Mouse (Mus musculus): Measurements from ENCODE around the gene Tfb2m. TPM values are rescaled to one million over a fixed set of nuclear protein-coding genes. Genes with fewer than 3 reads are reported as not detected.

Tfb2m gene
- total RNA-seq, 2 experiments from 2014 or later: 49.4 to 56.2 TPM

DNA sequence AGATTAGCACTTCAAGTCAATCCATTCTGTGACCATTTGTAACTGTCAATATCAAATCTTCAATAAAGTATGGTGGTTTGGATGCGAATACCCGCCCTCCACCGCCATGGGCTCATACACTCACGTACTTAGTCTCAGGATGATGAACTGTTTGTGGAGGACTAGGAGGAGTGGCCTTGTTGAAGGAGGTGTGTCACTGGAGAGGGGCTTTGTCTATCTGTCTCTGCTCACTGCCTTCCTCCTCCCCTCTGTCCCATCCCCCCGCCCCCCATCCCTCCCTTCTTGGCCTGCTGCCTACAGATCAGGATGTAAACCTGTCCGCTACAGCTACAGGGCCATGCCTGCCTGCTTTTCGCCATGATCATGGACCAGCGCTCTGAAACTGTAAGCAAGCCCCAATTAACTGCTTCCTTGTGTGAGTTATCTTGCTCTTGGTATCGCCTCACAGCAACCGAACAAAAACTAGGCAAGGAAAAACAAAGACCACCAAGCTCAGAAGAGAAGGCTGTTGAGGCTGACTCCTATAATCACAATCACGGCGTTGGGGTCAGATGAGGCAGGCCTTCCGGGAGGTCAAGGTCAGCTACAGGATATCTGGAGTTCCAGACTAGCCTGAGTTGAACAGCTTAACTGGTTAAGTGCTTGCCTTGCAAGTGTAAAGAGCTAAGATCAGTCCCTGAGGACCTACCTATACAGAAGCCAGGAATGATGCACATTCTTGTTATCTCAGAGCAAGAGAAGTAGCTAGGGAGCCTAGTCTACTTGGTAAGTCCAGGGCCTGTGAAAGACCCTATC, 35.3 kb downstream of the Tfb2m start:
- intact Hi-C loops (cut with DNase I): no loop called here
- DNase-seq: no peak

DNA sequence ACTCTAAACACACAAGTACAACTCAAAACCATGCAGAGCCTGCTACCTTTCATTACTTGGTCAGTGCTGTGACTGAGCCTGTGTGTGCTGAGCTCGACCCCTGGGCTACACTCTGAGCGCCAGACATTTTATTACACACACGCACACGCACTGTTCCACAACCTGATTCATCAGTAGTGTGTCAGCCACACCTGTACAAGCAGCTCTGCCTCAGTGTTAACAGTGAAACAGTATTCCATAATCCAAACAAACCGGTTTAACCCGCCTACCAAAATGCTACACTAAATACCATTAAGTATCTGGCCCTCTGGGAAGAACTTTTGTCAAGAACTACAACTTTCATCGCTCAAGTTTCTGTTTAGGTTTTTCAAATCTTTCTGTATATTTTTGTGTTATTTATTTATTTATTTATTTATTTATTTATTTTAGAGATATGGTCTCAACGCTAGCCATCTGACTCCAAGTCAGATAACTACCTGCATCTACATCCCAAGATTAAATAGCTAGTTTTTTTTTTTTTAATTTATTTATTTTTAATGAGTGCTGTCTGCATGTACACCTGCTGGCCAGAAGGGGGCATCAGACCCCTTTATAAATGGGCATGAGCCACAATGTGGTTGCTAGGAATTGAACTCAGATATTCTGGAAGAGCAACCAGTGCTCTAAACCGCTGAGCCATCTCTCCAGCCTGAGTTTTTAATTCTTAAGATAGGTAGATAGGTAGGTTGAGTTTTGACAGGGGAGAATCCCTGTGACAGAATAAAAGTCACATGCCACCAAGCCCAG, 39.3 kb downstream of the Tfb2m start:
- intact Hi-C loops (cut with DNase I): loop anchor here (2.0 to 5.0 kb wide), 2 partner anchors 36 to 228 kb away; no protein-coding TSS in a partner anchor
- DNase-seq: peak; percentile 23 to 26

DNA sequence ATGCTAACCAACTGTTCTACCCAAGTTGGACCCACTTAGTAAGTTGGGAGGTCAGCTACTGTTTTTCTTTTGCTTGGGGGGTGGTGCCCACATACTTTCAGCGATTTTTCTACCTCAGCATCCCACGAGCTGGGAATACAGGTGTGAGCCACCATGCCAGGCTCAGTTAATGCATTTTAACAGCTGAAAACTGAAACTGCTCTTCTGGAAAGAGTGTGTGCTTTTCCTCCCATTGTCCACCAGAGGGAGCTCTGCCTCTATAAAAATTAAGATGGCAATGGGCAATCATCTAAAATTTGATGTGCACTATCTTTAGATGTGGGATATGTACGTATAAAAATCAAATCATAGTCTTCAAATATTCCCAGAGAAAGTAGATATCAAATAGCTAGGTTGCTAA, 43.5 kb downstream of the Tfb2m start:
- intact Hi-C loops (cut with DNase I): no loop called here
- DNase-seq: no peak

DNA sequence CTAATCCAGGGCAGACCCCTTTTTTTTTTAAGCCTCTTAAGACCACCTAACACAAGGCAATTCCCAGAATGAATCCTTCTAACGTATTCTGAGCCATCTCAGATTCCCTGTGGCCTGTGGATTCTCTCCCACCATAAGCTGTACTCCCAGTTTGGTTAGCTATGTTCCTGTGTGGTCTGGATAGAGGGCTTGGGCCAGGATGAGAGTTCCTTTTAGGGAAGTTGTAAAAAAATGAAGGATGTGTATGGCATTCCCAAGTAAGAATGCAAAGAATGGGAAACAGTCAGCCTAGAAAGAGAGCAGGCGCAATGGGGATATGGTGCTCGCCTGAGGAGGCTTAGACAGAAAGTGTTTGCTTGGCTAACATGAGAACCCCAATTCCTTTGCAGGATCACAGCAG, 46.8 kb downstream of the Tfb2m start:
- no peak for DNase-seq
- intact Hi-C loops (cut with DNase I): no loop called here

DNA sequence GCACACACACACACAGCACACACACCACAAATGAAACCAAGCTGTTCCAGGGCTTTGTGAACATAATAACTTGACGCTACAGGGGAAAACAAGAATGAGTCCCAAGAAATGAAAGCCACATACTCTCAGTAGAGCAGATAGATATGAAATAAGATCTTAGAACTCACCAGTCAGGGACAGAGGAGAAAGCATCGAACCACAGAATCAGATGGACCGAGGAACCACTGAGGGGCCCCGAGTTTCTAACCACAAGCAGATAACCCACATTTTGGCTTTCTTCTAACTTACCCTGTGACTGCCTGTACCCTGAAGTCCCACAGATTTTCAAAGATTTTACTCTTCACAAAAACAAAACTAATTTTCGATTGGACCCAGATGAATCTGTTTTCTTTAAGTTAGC, 53.2 kb downstream of the Tfb2m start:
- intact Hi-C loops (cut with DNase I): no loop called here
- DNase-seq: no peak

DNA sequence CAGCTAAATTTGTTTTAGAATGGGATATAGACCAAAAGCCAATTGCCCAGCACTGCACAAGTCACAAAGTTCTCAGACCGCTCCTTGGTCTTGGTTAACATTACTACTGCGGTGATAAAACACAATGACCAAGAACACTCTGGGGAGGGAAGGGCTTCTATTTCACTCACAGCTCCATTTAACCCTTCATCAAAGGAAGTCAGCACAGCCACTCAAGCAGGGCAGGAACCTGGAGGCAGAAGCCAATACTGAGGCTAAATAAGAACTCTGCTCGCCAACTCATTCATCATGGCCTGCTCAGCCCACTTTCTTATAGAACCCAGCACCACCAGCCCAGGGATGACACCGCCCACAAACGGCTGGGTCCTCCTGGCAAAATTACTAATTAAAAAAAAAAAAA, 57.5 kb downstream of the Tfb2m start:
- intact Hi-C loops (cut with DNase I): loop anchor here (10.0 kb wide), 1 partner anchor 774 kb away; no protein-coding TSS in a partner anchor

DNA sequence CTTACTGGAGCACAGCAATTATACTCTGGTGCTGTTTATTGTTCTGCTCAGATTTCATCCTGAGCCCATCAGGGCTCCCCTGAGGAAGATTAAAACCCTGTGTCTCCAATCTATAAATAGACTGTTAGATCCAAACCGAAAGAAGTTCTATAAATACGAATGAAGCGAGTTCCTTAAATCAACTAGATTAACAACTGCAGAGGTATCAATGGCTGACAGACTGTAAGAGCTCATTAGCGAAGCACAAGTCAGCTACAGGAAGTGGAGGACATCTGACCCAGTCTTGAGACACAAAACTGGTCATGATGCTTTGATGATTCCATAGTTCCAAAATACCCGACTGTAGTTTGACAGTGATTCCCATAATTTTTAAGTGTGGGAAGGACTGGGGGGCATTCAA, 58.1 kb downstream of the Tfb2m start:
- DNase-seq: no peak
- intact Hi-C loops (cut with DNase I): loop anchor here (10.0 kb wide), 1 partner anchor 773 kb away; no protein-coding TSS in a partner anchor

More for the DNA sequence above, 57.5 kb downstream of the Tfb2m start:
- no peak for DNase-seq

DNA sequence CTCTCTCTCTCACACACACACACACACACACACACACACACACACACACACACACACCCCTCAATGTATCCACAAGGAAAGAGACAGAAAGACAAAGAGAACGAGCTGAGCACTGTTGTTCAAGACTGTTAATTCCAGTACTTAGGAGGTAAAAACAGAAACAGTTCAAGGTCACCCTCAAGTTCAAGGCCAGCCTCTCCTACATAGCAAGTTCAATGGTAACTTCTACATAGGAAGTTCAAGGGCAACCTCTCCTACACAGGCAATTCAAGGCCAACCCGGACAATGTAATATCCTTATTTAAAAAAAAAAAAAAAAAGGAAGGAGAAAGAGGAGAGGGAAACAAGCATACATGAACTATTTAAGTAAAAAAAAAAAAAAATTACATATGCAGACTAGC, 58.8 kb downstream of the Tfb2m start:
- intact Hi-C loops (cut with DNase I): loop anchor here (10.0 kb wide), 1 partner anchor 772 kb away; no protein-coding TSS in a partner anchor

DNA sequence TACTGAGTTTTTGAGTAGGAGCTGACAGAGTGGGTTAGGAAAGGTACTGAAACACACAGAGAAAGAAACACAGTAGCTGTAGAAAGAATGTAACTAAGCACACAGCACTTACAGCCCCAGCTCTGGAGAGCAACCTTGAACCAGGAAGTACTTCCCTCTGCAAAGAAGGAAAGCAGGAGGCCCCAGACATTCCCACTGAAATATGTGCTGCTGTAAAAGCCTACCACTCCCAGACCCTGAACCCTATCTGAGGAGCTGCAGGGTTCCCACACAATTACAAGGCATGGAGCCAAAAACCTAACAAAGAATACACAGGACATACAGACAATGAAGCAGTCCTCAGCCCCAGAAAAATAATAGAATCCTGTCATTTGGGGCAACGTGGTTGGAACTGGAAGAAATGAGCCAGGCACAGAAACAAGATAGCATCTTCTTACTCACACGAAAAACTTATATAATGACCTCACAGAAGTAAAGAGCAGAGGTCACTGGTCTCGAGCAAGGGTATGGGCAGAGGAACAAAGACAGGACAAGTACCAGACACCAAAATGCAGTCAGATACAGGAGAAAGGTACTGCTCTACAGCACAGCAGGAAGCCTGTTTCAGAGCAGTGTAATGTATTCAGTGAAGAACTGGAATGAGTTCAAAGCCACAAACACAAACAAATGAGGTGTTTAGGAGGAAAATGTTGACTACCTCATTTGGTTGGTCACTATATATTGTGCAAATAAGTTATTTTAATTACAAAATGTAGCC, 60.1 kb downstream of the Tfb2m start:
- DNase-seq: no peak
- intact Hi-C loops (cut with DNase I): loop anchor here (10.0 kb wide), 1 partner anchor 771 kb away; no protein-coding TSS in a partner anchor

More for the DNA sequence above, 58.8 kb downstream of the Tfb2m start:
- DNase-seq: no peak

DNA sequence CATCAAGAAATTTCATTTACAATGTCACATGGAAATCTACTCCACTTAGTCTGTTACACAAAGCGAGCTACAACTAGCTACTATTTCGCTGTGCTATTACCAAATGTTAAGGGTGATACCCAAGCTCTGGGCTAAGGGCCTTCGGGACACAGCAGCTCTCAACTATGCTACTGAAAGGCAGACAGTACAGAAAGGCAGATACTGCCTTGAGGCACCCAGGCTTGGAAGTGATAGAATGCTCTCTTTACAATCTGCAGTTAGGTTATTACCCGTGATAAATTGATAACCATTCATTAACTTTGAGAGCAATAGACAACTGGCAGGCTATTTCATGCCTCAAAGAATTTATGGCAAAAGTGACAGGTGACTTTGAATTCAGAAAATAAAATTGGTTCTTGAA, 65.2 kb downstream of the Tfb2m start:
- intact Hi-C loops (cut with DNase I): loop anchor here (10.0 kb wide), 1 partner anchor 766 kb away; no protein-coding TSS in a partner anchor
- DNase-seq: no peak

Other genes with a start within 250 kb of the Tfb2m start
- gene Smyd3, start 28.2 kb downstream of the Tfb2m start, total RNA-seq (2021): 1 to 10 TPM; 6.9 to 7.2 TPM
- gene Cnst, start 103 bp upstream of the Tfb2m start, total RNA-seq (2021): 10 to 100 TPM; 45.2 to 45.4 TPM
- gene Sccpdh, start 121.9 kb upstream of the Tfb2m start, total RNA-seq (2021): 10 to 100 TPM; 57.1 to 58.5 TPM
- under 1 TPM; 0.43 to 0.53 TPM for gene Kif28, start 199.0 kb upstream of the Tfb2m start, total RNA-seq (2021)